Mouse (Mus musculus) CH12.LX (cell line): ENCODE data around the gene Arhgap1. TPM values are rescaled to one million over a fixed set of nuclear protein-coding genes. Genes with fewer than 3 reads are reported as not detected.
A peak's percentile ranks its signal among the peaks of the same experiment; 100 is the strongest.

Source experiments
- DNase-seq: peaks from one replicate; pipeline ENCODE4 v3.0.0-alpha.2; 2013; ENCODE audit errors: extremely low read depth
- H3K27ac ChIP-seq: 2 replicates; pipeline ENCODE4 v1.5.1; 2012; ENCODE audit warnings: low read depth, mild to moderate bottlenecking, control low read depth, moderate library complexity; ENCODE audit not compliant: insufficient read depth
- H3K27me3 ChIP-seq: replicated peaks from 2 replicates; pipeline ENCODE3; 2012; ENCODE audit warnings: inconsistent platforms
- H3K36me3 ChIP-seq, 2 experiments: replicated peaks in 1 of 2; 2 replicates each; pipeline versions ENCODE3 to v1.6.1; 2012; ENCODE audit warnings: inconsistent platforms in 1 of 2, low read length in 1 of 2, mild to moderate bottlenecking in 1 of 2, mixed read lengths in 1 of 2, moderate library complexity in 1 of 2; ENCODE audit not compliant: control insufficient read depth in 1 of 2, insufficient read depth in 1 of 2
- H3K4me1 ChIP-seq, 2 experiments: 2 replicates each; pipeline ENCODE4 v1.6.1; 2012; ENCODE audit warnings: inconsistent platforms in 1 of 2, moderate library complexity in 1 of 2; ENCODE audit not compliant: insufficient read depth in 2 of 2, control insufficient read depth in 1 of 2
- H3K4me2 ChIP-seq: 2 replicates; pipeline ENCODE4 v1.6.1; 2012; ENCODE audit warnings: low read depth, mild to moderate bottlenecking, control low read depth; ENCODE audit not compliant: poor library complexity, insufficient read depth, severe bottlenecking
- H3K4me3 ChIP-seq, 3 experiments: fragments of 150-350 bp in 1 of 3; sonication (generic) in 1 of 3; replicated peaks in 1 of 3; 2 replicates each; pipeline versions ENCODE3 to v1.5.1; 2011 to 2012; ENCODE audit warnings: low read depth in 2 of 3, low read length in 2 of 3, mild to moderate bottlenecking in 2 of 3, moderate library complexity in 2 of 3, control low read depth in 1 of 3, improper control_type of control experiment in 1 of 3, inconsistent platforms in 1 of 3, mixed read lengths in 1 of 3; ENCODE audit not compliant: poor library complexity in 1 of 3
- H3K79me2 ChIP-seq: replicated peaks from 2 replicates; pipeline ENCODE4 v1.6.1; 2012; ENCODE audit warnings: mild to moderate bottlenecking, moderate library complexity; ENCODE audit not compliant: control insufficient read depth, poor library complexity, insufficient read depth, severe bottlenecking; ENCODE audit errors: extremely low read depth
- H3K9ac ChIP-seq: 2 replicates; pipeline ENCODE4 v1.6.1; 2012; ENCODE audit warnings: low read depth, mild to moderate bottlenecking, control low read depth, moderate library complexity; ENCODE audit not compliant: insufficient read depth
- H3K9me3 ChIP-seq: replicated peaks from 2 replicates; pipeline ENCODE3; 2012; ENCODE audit warnings: low read length, inconsistent platforms, mixed read lengths
- BHLHE40 ChIP-seq: IDR thresholded peaks from 2 replicates; pipeline ENCODE4 v1.6.1; 2011; ENCODE audit warnings: mild to moderate bottlenecking, low read depth, low read length, improper control_type of control experiment
- CHD2 ChIP-seq: IDR thresholded peaks from 2 replicates; pipeline ENCODE4 v1.6.1; 2011; ENCODE audit warnings: low read length, improper control_type of control experiment
- CTCF ChIP-seq, 2 experiments: IDR thresholded peaks in 1 of 2; conservative IDR thresholded peaks in 1 of 2; 2 replicates each; pipeline ENCODE4 v1.5.1; 2011 to 2012; ENCODE audit warnings: low read depth in 2 of 2, low read length in 2 of 2, improper control_type of control experiment in 1 of 2, inconsistent platforms in 1 of 2, mild to moderate bottlenecking in 1 of 2, moderate library complexity in 1 of 2
- E2F4 ChIP-seq: IDR thresholded peaks from 2 replicates; pipeline ENCODE4 v1.6.1; 2011; ENCODE audit warnings: low read depth, low read length, improper control_type of control experiment; ENCODE audit not compliant: insufficient replicate concordance
- EP300 ChIP-seq: IDR thresholded peaks from 2 replicates; pipeline ENCODE4 v1.6.1; 2011; ENCODE audit warnings: low read length, improper control_type of control experiment
- JUND ChIP-seq: conservative IDR thresholded peaks from 2 replicates; pipeline ENCODE4 v1.6.1; 2011; ENCODE audit warnings: low read depth, low read length, improper control_type of control experiment
- MAFK ChIP-seq: IDR thresholded peaks from 2 replicates; pipeline ENCODE4 v1.6.1; 2011; ENCODE audit warnings: low read length, improper control_type of control experiment; ENCODE audit not compliant: insufficient replicate concordance
- POLR2AphosphoS2 ChIP-seq: IDR thresholded peaks from 2 replicates; pipeline ENCODE4 v1.6.1; 2011; ENCODE audit warnings: low read depth, low read length, improper control_type of control experiment
- RAD21 ChIP-seq: IDR thresholded peaks from 2 replicates; pipeline ENCODE4 v1.6.1; 2011; ENCODE audit warnings: low read depth, mild to moderate bottlenecking, low read length, improper control_type of control experiment, moderate library complexity
- TBP ChIP-seq: conservative IDR thresholded peaks from 2 replicates; pipeline ENCODE4 v1.6.1; 2011; ENCODE audit warnings: low read depth, low read length, improper control_type of control experiment
- TCF12 ChIP-seq: IDR thresholded peaks from 2 replicates; pipeline ENCODE4 v1.6.1; 2014; ENCODE audit warnings: low read depth, mild to moderate bottlenecking, inconsistent platforms, low read length, improper control_type of control experiment
- UBTF ChIP-seq: IDR thresholded peaks from 2 replicates; pipeline ENCODE4 v1.6.1; 2012; ENCODE audit warnings: low read depth, mild to moderate bottlenecking, inconsistent platforms, low read length, improper control_type of control experiment, moderate library complexity
- ZKSCAN1 ChIP-seq: IDR thresholded peaks from 2 replicates; pipeline ENCODE4 v1.6.1; 2012; ENCODE audit warnings: low read depth, inconsistent platforms, low read length, improper control_type of control experiment, borderline replicate concordance
- dilution Hi-C: fragments of 300-500 bp; cut with MboI; formaldehyde crosslinking; loops from 2 replicates; pipeline ENCODE4 v1.14.3; 2020; ENCODE audit warnings: low sequenced_read_pairs; ENCODE audit not compliant: extremely low pct_unique_long_range_greater_than_20kb, extremely low pct_ligation_motif_present
- in situ Hi-C: fragments of 300-500 bp; cut with MboI; formaldehyde crosslinking; loops from 3 replicates; pipeline ENCODE4 v1.14.3; 2019; ENCODE audit warnings: low sequenced_read_pairs, low pct_ligation_motif_present, low pct_unique_long_range_greater_than_20kb, mixed read lengths
- polyA plus RNA-seq: library from polyadenylated mRNA; unstranded; fragments of >175 nt; gene quantifications from 2 replicates; pipeline ENCODE4 v1.2.1, GENCODE M21; 2012; ENCODE audit warnings: low read depth; ENCODE audit not compliant: insufficient read length
- total RNA-seq, 2 experiments: library from RNA; depleted of rRNA; stranded (reverse); fragments of 300-350 nt in 1 of 2; fragments of >200 nt in 1 of 2; gene quantifications; 2 replicates each; pipeline ENCODE4 v1.2.3; 2012 to 2014

Gene Arhgap1
- total and polyA plus RNA-seq, 3 experiments: 15.6 to 35.4 (median 19.7) TPM

- no peak for DNase-seq
- Histone ChIP-seq H3K9ac (no peak overlapping the region), H3K4me2 (no peak overlapping the region), H3K4me3 (no peak overlapping the region), H3K79me2 (peaks cover under 1% of the 10 kb centered on the region; the same call in 1 of the 2 replicates), H3K27me3 (no peaks in the 10 kb centered on the region), H3K27ac (no peak overlapping the region), H3K36me3 (peaks cover 65 to 95% of the 10 kb centered on the region in 2 experiments), H3K4me1 (peaks cover 0 to 3% of the 10 kb centered on the region in 2 experiments; a peak in 2 of 4 replicates), H3K9me3 (no peaks in the 10 kb centered on the region)
- TF ChIP-seq CTCF (conservative IDR thresholded peaks at IDR 0.05 in 1 of 2, IDR thresholded peaks at IDR 0.05 in 1 of 2; ENCODE audit: low read depth in 2 of 2, low read length in 2 of 2): peak in 1 of 2 experiments; percentile 24; a peak in 1 of 4 replicates
- TF ChIP-seq TCF12: no peak
- TF ChIP-seq CHD2: no peak
- no peak for TF ChIP-seq TBP
- TF ChIP-seq MAFK: no peak
- TF ChIP-seq UBTF: no peak
- dilution Hi-C loops: no loop called here
- in situ Hi-C loops: no loop called here
Measured at GRCm38 (mm10) chr2:91656774-91657173, 7.1 kb downstream of the Arhgap1 start.

- dilution Hi-C loops: no loop called here
- in situ Hi-C loops: no loop called here
Measured at GRCm38 (mm10) chr2:91659657-91660056, 10.0 kb downstream of the Arhgap1 start.

DNA sequence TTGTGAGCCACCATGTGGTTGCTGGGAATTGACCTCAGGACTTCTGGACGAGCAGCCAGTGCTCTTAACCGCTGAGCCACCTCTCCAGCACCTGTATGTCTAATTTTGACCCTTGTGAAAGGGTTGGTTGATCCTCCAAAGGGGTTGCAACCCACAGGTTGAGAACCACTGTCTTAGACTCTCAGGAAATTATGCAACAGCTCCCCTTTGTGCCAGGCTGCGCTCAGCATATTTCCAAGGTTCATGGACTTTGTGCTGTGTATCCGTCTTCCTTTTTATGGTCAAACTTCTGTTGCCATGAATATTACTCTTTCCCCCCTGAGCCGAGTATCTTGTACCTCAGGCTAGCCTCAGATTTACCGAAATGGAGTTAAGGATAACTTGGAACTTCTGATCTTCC, 11.3 kb downstream of the Arhgap1 start:
- H3K27ac ChIP-seq: no peak overlapping the region
- no peak overlapping the region for H3K4me3 ChIP-seq
- peaks cover 15 to 22% of the 10 kb centered on the region in 2 experiments for H3K4me1 ChIP-seq
- in situ Hi-C loops (no loop called here), dilution Hi-C loops (no loop called here)
- no peak for TF ChIP-seq EP300
- no peak for TF ChIP-seq POLR2AphosphoS2
- TF ChIP-seq E2F4: no peak
- TF ChIP-seq RAD21: no peak
- TF ChIP-seq BHLHE40: no peak
- no peak for TF ChIP-seq JUND
- no peak for TF ChIP-seq MAFK
- H3K27me3 ChIP-seq: no peaks in the 10 kb centered on the region
- DNase-seq: no peak
- no peaks in the 10 kb centered on the region for H3K9me3 ChIP-seq
- H3K4me2 ChIP-seq: no peak overlapping the region
- H3K79me2 ChIP-seq: no peaks in the 10 kb centered on the region
- H3K9ac ChIP-seq: no peak overlapping the region
- peaks cover 65 to 90% of the 10 kb centered on the region in 2 experiments for H3K36me3 ChIP-seq

More at GRCm38 (mm10) chr2:91659657-91660056, 10.0 kb downstream of the Arhgap1 start:
- no peaks in the 10 kb centered on the region for H3K27me3 ChIP-seq
- H3K9ac ChIP-seq: no peak overlapping the region
- H3K9me3 ChIP-seq: no peaks in the 10 kb centered on the region
- H3K4me2 ChIP-seq: no peak overlapping the region
- H3K4me1 ChIP-seq: peaks cover 13 to 19% of the 10 kb centered on the region in 2 experiments
- no peak overlapping the region for H3K4me3 ChIP-seq
- H3K79me2 ChIP-seq: no peaks in the 10 kb centered on the region
- peaks cover 75 to 96% of the 10 kb centered on the region in 2 experiments for H3K36me3 ChIP-seq
- no peak for DNase-seq
- no peak overlapping the region for H3K27ac ChIP-seq
- TF ChIP-seq RAD21: no peak
- peak; percentile 69 for TF ChIP-seq ZKSCAN1
